Mouse (Mus musculus) hindbrain, embryonic 13.5 days (tissue): Measurements from ENCODE around the gene Rab4a. TPM values are rescaled to one million over a fixed set of nuclear protein-coding genes. Genes with fewer than 3 reads are reported as not detected.

ENCODE experiments used
- ATAC-seq: fragments of 200-750 bp; cut with Nextera tagmentation; 2 replicates; pipeline ENCODE4 v1.8.0; 2017; ENCODE audit warnings: moderate TSS enrichment; ENCODE audit not compliant: low FRiP score
- H3K27ac ChIP-seq: fragments of 300-500 bp; sonication (generic); 2 replicates; pipeline ENCODE4 v1.5.1; 2015; ENCODE audit warnings: inconsistent platforms, mild to moderate bottlenecking, moderate library complexity
- H3K27me3 ChIP-seq: fragments of 300-500 bp; sonication (generic); 2 replicates; pipeline ENCODE4 v1.6.1; 2015; ENCODE audit warnings: mild to moderate bottlenecking, inconsistent platforms
- H3K36me3 ChIP-seq: fragments of 300-500 bp; sonication (generic); 2 replicates; pipeline ENCODE4 v1.6.1; 2015; ENCODE audit warnings: mild to moderate bottlenecking, inconsistent platforms
- H3K4me1 ChIP-seq: fragments of 300-500 bp; sonication (generic); replicated peaks from 2 replicates; pipeline ENCODE4 v1.6.1; 2015; ENCODE audit warnings: inconsistent platforms
- H3K4me2 ChIP-seq: fragments of 300-500 bp; sonication (generic); 2 replicates; pipeline ENCODE4 v1.6.1; 2015; ENCODE audit warnings: inconsistent platforms, mild to moderate bottlenecking, moderate library complexity
- H3K4me3 ChIP-seq: fragments of 300-500 bp; sonication (generic); 2 replicates; pipeline ENCODE4 v1.5.1; 2015; ENCODE audit warnings: mild to moderate bottlenecking, inconsistent platforms
- H3K9ac ChIP-seq: fragments of 300-500 bp; sonication (generic); 2 replicates; pipeline ENCODE4 v1.6.1; 2015; ENCODE audit warnings: mild to moderate bottlenecking, inconsistent platforms
- H3K9me3 ChIP-seq: fragments of 300-500 bp; sonication (generic); 2 replicates; pipeline ENCODE4 v1.6.1; 2016; ENCODE audit warnings: inconsistent platforms
- WGBS: fragments of 180-500 bp; shearing (Covaris S2); methylation state at CpG from one replicate; pipeline ENCODE4 v1.1.7; 2015; 5-methylcytosine and 5-hydroxymethylcytosine counted together
- polyA plus RNA-seq: library from polyadenylated mRNA; unstranded; fragments of >200 nt; fragmentation: Nextera tagmentation; extraction: Ambion mirVana; gene quantifications from 2 replicates; pipeline ENCODE4 v1.2.1, GENCODE M21; 2015

The Rab4a gene
- polyA plus RNA-seq, 1 experiment from 2014 or later, result 74.8 TPM

DNA sequence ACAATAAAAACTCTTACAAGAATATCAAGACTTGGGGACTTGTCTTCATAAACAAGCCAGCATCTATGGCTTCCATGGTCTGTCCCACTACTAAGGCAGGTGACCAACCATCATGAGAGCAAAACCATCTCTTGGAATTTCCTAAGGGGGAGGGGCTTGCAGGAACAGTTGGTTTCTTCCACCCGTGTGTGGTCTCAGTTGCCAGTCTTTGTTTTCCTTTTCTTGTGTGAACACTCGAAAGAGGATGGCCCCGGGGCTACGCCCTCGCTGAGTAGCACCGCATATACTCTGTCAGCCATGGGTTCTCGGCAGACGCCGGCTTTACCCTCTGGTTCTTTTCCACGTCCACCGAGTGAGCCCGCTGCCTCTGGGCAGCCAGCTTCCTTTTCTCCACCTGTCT is 36.3 kb downstream of the Rab4a start:
- Histone ChIP-seq H3K4me2 (no peak overlapping the region), H3K27ac (no peak overlapping the region), H3K9ac (no peak overlapping the region), H3K4me3 (no peak overlapping the region), H3K9me3 (no peaks in the 10 kb centered on the region), H3K4me1 (no peaks in the 10 kb centered on the region), H3K27me3 (no peaks in the 10 kb centered on the region), H3K36me3 (peaks cover 8% of the 10 kb centered on the region)
- no peak for ATAC-seq
- 88% methylated on average over 12 of the region's 12 CpGs for WGBS

DNA sequence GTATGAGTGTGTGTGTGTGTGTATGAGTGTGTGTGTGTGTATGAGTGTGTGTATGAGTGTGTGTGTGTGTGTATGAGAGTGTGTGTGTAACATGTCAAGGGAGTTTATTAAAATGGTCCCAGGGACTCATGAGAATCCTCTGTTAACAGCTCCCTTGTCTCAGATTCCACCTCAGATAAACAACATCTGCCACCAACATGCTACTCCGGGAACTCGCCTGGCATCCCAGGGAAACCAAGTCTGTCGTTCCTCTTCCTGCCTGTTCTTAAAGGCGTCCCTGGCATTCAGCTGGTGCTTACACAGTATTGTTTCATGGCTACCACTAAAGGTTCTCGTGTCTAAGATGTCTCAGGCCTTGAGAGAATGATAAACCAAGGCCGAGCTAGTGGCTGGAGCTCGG is 38.6 kb downstream of the Rab4a start:
- Histone ChIP-seq H3K36me3 (no peaks in the 10 kb centered on the region; the same call in 1 of the 2 replicates), H3K27ac (no peak overlapping the region), H3K9me3 (no peaks in the 10 kb centered on the region), H3K4me2 (no peak overlapping the region), H3K9ac (no peak overlapping the region), H3K4me1 (no peaks in the 10 kb centered on the region), H3K4me3 (no peak overlapping the region), H3K27me3 (no peaks in the 10 kb centered on the region)
- 83% methylated on average over 7 of the region's 7 CpGs for WGBS
- no peak for ATAC-seq

DNA sequence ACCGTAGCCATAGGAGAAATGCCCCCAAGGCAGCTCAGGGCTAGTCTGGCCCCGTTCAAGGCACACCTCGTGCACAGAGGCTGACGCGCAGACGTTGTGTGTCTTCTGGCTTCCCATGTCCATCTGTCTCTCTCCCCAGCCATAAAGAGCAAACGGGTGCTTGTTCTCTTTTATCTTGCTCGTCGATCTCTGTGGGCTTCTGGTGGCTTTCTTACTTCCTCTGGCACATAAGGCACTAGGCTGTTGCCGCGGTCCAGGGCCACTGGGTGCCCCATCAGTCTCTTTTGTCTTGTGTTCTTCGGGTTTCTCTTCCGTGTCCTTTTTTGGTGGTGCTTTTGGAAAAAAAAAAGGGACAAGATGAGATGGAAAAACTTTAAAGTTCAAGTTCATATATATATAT is 39.3 kb downstream of the Rab4a start:
- H3K27ac ChIP-seq, result no peak overlapping the region
- no peak overlapping the region for H3K4me3 ChIP-seq
- no peak overlapping the region for H3K4me2 ChIP-seq
- no peak overlapping the region for H3K9ac ChIP-seq
- no peaks in the 10 kb centered on the region for H3K9me3 ChIP-seq
- 91% methylated on average over 13 of the region's 13 CpGs for WGBS
- no peaks in the 10 kb centered on the region for H3K36me3 ChIP-seq
- H3K4me1 ChIP-seq, result no peaks in the 10 kb centered on the region
- H3K27me3 ChIP-seq, result no peaks in the 10 kb centered on the region
- no peak for ATAC-seq

DNA sequence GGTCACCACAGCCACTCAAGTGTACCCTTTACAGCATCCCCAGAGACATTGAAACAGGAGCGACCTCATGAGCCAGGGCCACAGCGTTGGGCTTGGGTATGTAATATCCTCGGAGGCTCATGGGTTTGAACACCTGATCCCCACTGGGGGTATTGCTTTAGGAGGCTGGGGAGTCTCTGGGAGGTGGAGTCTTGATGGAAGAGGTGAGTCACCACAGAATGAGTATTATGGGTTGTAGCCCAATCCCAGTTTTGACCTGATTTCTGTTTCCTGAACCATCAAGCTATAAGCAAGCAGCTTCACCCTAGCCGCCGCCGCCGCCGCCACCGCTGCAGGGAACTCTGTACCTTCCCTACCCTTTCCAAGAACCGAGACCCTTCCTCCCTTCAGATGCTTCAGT is 40.2 kb downstream of the Rab4a start:
- H3K27me3 ChIP-seq, result no peaks in the 10 kb centered on the region
- no peak overlapping the region for H3K27ac ChIP-seq
- WGBS, result 88% methylated on average over 10 of the region's 10 CpGs
- H3K36me3 ChIP-seq, result no peaks in the 10 kb centered on the region
- H3K4me3 ChIP-seq, result no peak overlapping the region
- H3K9me3 ChIP-seq, result no peaks in the 10 kb centered on the region
- H3K4me2 ChIP-seq, result no peak overlapping the region
- no peaks in the 10 kb centered on the region for H3K4me1 ChIP-seq
- ATAC-seq, result no peak
- no peak overlapping the region for H3K9ac ChIP-seq

DNA sequence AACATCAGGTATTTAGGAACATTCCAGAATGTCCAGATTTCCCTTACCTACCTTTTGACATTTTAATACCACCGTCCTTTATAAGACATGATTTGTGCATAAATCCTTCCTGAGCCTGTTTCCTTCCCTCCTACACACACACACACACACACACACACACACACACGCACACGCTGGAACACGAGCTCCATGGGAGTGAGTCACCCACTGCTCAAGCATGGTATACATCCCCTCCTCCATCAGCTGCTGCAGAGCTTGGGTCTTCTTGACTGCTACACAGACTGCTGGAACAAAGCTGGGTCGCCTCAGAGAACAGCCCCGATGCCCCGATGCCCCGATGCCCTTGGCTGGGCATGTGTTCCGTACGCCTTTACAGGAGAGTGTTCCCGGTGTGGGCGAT is 40.7 kb downstream of the Rab4a start:
- Histone ChIP-seq H3K9ac (no peak overlapping the region), H3K27ac (no peak overlapping the region), H3K27me3 (no peaks in the 10 kb centered on the region), H3K4me1 (no peaks in the 10 kb centered on the region), H3K9me3 (no peaks in the 10 kb centered on the region), H3K4me2 (no peak overlapping the region), H3K4me3 (no peak overlapping the region), H3K36me3 (no peaks in the 10 kb centered on the region)
- WGBS, result 93% methylated on average over 12 of the region's 12 CpGs
- ATAC-seq, result no peak

DNA sequence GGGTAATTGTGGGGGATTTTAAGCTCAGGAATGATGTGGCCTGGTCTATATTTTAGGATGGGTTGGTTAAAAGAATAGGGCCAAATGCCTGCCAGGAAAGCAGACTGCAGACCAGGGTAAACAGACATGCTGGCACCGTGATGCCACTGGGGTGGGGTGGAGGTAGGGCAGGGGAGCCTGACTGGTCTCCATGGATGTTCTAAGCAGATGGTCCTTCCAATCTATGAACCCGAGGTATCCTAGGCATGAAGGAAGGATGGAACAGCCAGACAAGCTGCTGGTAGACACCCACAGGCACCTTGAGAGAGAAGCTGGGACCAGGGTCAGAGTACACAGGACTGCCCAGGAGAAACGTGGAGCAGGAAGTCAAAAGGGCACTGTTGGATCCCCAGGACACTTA is 41.8 kb downstream of the Rab4a start:
- H3K36me3 ChIP-seq, result no peaks in the 10 kb centered on the region
- no peak overlapping the region for H3K4me2 ChIP-seq
- 77% methylated on average over 3 of the region's 3 CpGs for WGBS
- no peak overlapping the region for H3K4me3 ChIP-seq
- ATAC-seq, result no peak
- no peak overlapping the region for H3K27ac ChIP-seq
- H3K9ac ChIP-seq, result no peak overlapping the region
- H3K27me3 ChIP-seq, result no peaks in the 10 kb centered on the region
- no peaks in the 10 kb centered on the region for H3K4me1 ChIP-seq
- H3K9me3 ChIP-seq, result no peaks in the 10 kb centered on the region

DNA sequence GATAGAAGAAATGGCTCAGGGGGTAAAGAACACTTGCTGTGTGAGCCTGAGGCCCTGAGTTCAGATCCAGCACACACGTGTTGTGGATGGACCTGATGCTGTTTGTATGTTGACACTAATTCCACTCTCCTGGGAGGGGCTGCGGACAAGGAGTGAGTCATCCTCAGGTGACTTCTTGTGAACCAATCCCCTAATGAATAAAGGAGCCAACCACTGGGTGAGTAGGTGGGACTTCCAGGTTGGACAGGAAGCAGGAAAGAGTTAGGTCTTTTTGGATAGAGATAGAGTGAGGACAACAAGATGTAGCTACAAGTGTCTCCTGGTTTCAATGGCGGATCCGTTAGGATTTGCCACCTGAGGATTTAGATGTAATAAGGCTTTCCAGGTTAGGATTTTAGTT is 43.6 kb downstream of the Rab4a start:
- Histone ChIP-seq H3K4me3 (no peak overlapping the region), H3K27ac (no peak overlapping the region), H3K36me3 (no peaks in the 10 kb centered on the region), H3K9ac (no peak overlapping the region), H3K4me1 (no peaks in the 10 kb centered on the region), H3K4me2 (no peak overlapping the region), H3K27me3 (no peaks in the 10 kb centered on the region), H3K9me3 (no peaks in the 10 kb centered on the region)
- WGBS, result 90% methylated on average over 4 of the region's 4 CpGs
- no peak for ATAC-seq

DNA sequence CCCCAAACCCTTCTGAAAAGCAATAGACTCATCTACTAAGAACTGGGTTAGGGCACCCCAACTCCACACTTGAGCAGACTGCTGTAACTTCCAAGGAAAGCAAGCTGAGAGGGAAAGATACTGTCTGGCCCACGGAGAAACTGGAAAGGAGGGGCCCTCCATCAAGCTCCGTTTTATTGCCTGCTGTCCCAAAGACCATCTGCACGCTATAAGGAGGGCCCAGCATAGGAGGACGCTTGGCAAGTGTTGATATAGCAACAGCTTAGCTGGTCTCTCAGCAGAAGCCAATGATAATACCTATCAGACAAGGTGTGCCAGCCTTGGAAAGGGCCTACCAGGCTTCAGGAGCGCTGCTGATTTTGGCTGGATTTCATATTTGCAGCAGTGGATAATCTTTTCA is 45.8 kb downstream of the Rab4a start:
- WGBS, result 84% methylated on average over 5 of the region's 5 CpGs
- Histone ChIP-seq H3K9ac (no peak overlapping the region), H3K4me2 (no peak overlapping the region), H3K4me1 (no peaks in the 10 kb centered on the region), H3K27me3 (no peaks in the 10 kb centered on the region), H3K9me3 (no peaks in the 10 kb centered on the region), H3K4me3 (no peak overlapping the region), H3K27ac (no peak overlapping the region), H3K36me3 (0 out of 2 replicates have a peak, but pooled peaks cover 3% of the 10 kb centered on the region)
- ATAC-seq, result no peak

DNA sequence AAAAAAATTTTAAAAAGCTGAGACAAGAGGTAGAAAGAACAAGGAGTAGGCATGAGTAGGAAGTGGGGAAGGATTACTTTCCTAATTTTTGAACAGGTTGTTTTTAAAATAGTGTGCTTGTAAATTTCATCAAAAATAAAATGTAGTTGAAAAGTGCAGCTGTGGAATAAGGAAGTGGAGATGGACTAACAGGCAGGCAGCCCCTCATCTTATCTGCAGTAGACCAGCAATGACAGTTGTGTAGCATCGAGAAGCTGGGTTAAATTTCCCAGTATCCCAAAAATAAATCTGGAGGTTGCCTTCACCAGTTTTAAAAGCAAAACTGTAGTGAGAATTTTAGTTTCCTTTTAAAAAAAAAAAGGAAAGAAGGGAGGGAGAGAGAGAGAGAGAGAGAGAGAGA is 48.5 kb downstream of the Rab4a start:
- H3K27me3 ChIP-seq, result 0 out of 2 replicates have a peak, but pooled peaks cover 2% of the 10 kb centered on the region
- WGBS, result 100% methylated on average over 1 of the region's 1 CpGs
- ATAC-seq, result no peak

DNA sequence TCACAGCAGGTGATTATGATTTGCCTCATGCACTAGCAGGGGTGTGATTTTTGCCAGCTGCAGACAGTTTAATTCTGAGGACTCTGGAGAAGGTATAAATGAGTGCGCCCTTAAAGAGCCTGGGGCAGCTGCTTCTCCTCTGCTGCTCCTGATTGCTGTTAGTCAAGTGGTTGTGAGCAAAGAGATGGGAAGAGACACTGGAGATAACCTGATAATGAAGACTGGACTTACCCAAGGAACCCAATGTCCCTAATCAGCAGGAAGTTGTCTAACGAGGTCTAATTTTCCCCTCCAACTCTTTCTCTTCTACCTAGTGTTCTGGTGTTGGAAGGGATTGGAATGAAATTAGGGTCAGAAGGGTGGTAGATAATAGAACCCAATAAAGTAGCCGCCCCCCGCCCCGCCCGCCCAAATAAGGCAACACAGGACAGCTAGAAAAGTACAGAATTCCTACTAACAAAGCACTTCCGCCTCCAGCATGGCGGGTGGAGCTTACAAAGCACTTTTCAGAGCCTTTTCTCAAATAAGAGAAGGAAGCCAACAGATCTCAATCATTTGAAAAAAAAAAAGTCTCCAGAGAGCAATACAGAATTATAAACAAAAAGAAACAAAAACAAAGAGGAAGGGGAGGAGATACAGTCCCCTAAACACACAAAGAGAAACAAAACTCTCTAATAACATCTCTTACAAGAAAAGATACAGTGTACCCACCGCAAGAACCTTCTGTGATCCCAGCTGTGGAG is 49.1 kb downstream of the Rab4a start:
- no peak for ATAC-seq
- Histone ChIP-seq H3K27me3 (0 out of 2 replicates have a peak, but pooled peaks cover 2% of the 10 kb centered on the region), H3K4me3 (no peak overlapping the region), H3K27ac (no peak overlapping the region), H3K36me3 (0 out of 2 replicates have a peak, but pooled peaks cover 3% of the 10 kb centered on the region), H3K9ac (no peak overlapping the region), H3K9me3 (no peaks in the 10 kb centered on the region), H3K4me1 (peaks cover 14% of the 10 kb centered on the region), H3K4me2 (no peak overlapping the region)
- WGBS, result 93% methylated on average over 9 of the region's 9 CpGs

More for the DNA sequence above, 48.5 kb downstream of the Rab4a start:
- Histone ChIP-seq H3K4me1 (peaks cover 14% of the 10 kb centered on the region), H3K9me3 (no peaks in the 10 kb centered on the region), H3K4me3 (no peak overlapping the region), H3K9ac (no peak overlapping the region), H3K27ac (no peak overlapping the region), H3K4me2 (no peak overlapping the region), H3K36me3 (0 out of 2 replicates have a peak, but pooled peaks cover 3% of the 10 kb centered on the region)

DNA sequence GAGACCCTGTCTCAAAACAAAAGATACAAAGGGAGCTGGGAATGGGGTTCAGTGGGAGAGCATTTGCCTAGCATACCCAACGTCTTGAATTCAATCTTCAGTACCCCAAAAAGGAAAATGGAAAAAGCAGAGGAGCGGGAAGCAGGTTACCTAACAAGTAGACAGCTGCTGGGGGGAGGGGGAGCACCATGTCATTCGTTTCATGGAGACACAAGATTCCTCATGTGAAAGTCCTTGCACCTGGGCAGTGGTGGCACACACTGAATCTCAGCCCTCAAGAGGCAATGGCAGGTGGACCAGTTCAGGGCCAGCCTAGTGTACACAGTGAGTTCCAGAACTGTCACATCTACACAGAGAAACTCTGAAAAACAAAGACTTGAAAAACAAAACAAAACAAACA is 51.6 kb downstream of the Rab4a start:
- no peak overlapping the region for H3K4me3 ChIP-seq
- 69% methylated on average over 3 of the region's 3 CpGs for WGBS
- no peaks in the 10 kb centered on the region for H3K9me3 ChIP-seq
- H3K36me3 ChIP-seq, result 0 out of 2 replicates have a peak, but pooled peaks cover 3% of the 10 kb centered on the region
- no peak overlapping the region for H3K27ac ChIP-seq
- H3K4me1 ChIP-seq, result peaks cover 18% of the 10 kb centered on the region
- H3K27me3 ChIP-seq, result peaks cover 16% of the 10 kb centered on the region
- H3K9ac ChIP-seq, result no peak overlapping the region
- no peak for ATAC-seq
- no peak overlapping the region for H3K4me2 ChIP-seq

DNA sequence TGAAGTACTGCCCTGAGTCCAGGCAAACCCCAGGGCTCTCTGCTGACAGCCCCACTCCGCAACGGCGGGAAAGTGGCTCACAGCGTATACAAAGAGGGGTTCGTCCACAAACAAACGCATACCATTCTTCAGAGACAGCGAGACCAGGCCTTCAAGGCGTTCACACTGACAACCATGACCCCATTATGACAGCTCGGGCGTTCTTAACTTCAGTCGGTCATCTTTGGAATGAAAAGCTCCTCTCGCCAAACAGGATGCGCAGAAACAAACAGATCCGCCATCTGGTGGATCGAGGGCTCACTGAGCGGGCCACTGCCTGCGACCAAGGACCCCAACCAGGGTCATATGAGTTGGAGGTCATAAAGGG is 52.8 kb downstream of the Rab4a start:
- 0 out of 2 replicates have a peak, but pooled peaks cover 3% of the 10 kb centered on the region for H3K36me3 ChIP-seq
- H3K4me1 ChIP-seq, result peaks cover 18% of the 10 kb centered on the region
- WGBS, result under 1% methylated on average over 17 of the region's 17 CpGs
- H3K4me2 ChIP-seq, result peak overlapping the region; percentile 72
- H3K27me3 ChIP-seq, result peaks cover 23% of the 10 kb centered on the region
- H3K9me3 ChIP-seq, result no peaks in the 10 kb centered on the region
- H3K4me3 ChIP-seq, result peak overlapping the region; percentile 78
- H3K27ac ChIP-seq, result peak overlapping the region; percentile 88
- peak overlapping the region; percentile 86 for H3K9ac ChIP-seq
- peak; percentile 26 for ATAC-seq
